Mouse (Mus musculus) MEL (cell line): Measurements from ENCODE around the gene Homez. TPM values are rescaled to one million over a fixed set of nuclear protein-coding genes. Genes with fewer than 3 reads are reported as not detected.

Source experiments
- DNase-seq: peaks from one replicate; pipeline ENCODE4 v3.0.0; 2011; ENCODE audit warnings: low read depth, low spot score
- H3K27ac ChIP-seq: 2 replicates; pipeline ENCODE4 v1.5.1; 2012; ENCODE audit warnings: low read depth, mild to moderate bottlenecking, control low read depth, low read length, moderate library complexity; ENCODE audit not compliant: control insufficient read depth
- H3K27me3 ChIP-seq, 2 experiments: fragments of 150-350 bp in 1 of 2; sonication (generic) in 1 of 2; 2 replicates each; pipeline ENCODE4 v1.6.1; 2012; ENCODE audit warnings: low read length in 2 of 2, mild to moderate bottlenecking in 2 of 2, improper control_type of control experiment in 1 of 2, moderate library complexity in 1 of 2; ENCODE audit not compliant: insufficient read depth in 2 of 2, control insufficient read depth in 1 of 2
- H3K36me3 ChIP-seq, 2 experiments: 2 replicates each; pipeline ENCODE4 v1.6.1; 2012 to 2014; ENCODE audit warnings: low read length in 2 of 2, improper control_type of control experiment in 1 of 2, inconsistent platforms in 1 of 2, mild to moderate bottlenecking in 1 of 2; ENCODE audit not compliant: insufficient read depth in 2 of 2, control insufficient read depth in 1 of 2
- H3K4me1 ChIP-seq, 2 experiments: fragments of 150-350 bp in 1 of 2; sonication (generic) in 1 of 2; 2 replicates each; pipeline ENCODE4 v1.6.1; 2012; ENCODE audit warnings: low read length in 2 of 2, improper control_type of control experiment in 1 of 2, mild to moderate bottlenecking in 1 of 2; ENCODE audit not compliant: insufficient read depth in 2 of 2, control insufficient read depth in 1 of 2
- H3K4me3 ChIP-seq, 2 experiments: fragments of 150-350 bp in 1 of 2; sonication (generic) in 1 of 2; 2 replicates each; pipeline ENCODE4 v1.5.1; 2012; ENCODE audit warnings: low read depth in 2 of 2, low read length in 2 of 2, mild to moderate bottlenecking in 2 of 2, moderate library complexity in 2 of 2, control low read depth in 1 of 2, improper control_type of control experiment in 1 of 2; ENCODE audit not compliant: control insufficient read depth in 1 of 2, insufficient read depth in 1 of 2
- H3K79me2 ChIP-seq: 2 replicates; pipeline ENCODE4 v1.6.1; 2012; ENCODE audit warnings: mild to moderate bottlenecking, low read length, moderate library complexity; ENCODE audit not compliant: control insufficient read depth, poor library complexity, insufficient read depth
- H3K9ac ChIP-seq: 2 replicates; pipeline ENCODE4 v1.6.1; 2012; ENCODE audit warnings: low read depth, mild to moderate bottlenecking, control low read depth, low read length, moderate library complexity; ENCODE audit not compliant: control insufficient read depth, poor library complexity, severe bottlenecking
- H3K9me3 ChIP-seq: fragments of 150-350 bp; sonication (generic); replicated peaks from 2 replicates; pipeline ENCODE4 v1.6.1; 2012; ENCODE audit warnings: mild to moderate bottlenecking, low read length, improper control_type of control experiment, moderate library complexity; ENCODE audit not compliant: insufficient read depth
- BHLHE40 ChIP-seq: IDR thresholded peaks from 2 replicates; pipeline ENCODE4 v1.6.1; 2012; ENCODE audit warnings: low read depth, mild to moderate bottlenecking, inconsistent platforms, low read length, improper control_type of control experiment, borderline replicate concordance
- CHD1 ChIP-seq: IDR thresholded peaks from 2 replicates; pipeline ENCODE4 v1.6.1; 2012; ENCODE audit warnings: low read depth, mild to moderate bottlenecking, inconsistent platforms, low read length, improper control_type of control experiment
- CTCF ChIP-seq, 3 experiments: IDR thresholded peaks in 2 of 3; conservative IDR thresholded peaks in 1 of 3; 2 replicates each; pipeline ENCODE4 v1.5.1; 2011 to 2012; ENCODE audit warnings: low read length in 3 of 3, low read depth in 2 of 3, mild to moderate bottlenecking in 2 of 3, improper control_type of control experiment in 1 of 3, inconsistent platforms in 1 of 3, mixed read lengths in 1 of 3, moderate library complexity in 1 of 3; ENCODE audit not compliant: control insufficient read depth in 1 of 3, insufficient read depth in 1 of 3, poor library complexity in 1 of 3, severe bottlenecking in 1 of 3
- E2F4 ChIP-seq: IDR thresholded peaks from 2 replicates; pipeline ENCODE4 v1.6.1; 2011; ENCODE audit warnings: low read depth, low read length, improper control_type of control experiment, borderline replicate concordance
- ELF1 ChIP-seq: IDR thresholded peaks from 2 replicates; pipeline ENCODE4 v1.6.1; 2014; ENCODE audit warnings: low read depth, mild to moderate bottlenecking, inconsistent platforms, low read length, improper control_type of control experiment, moderate library complexity
- EP300 ChIP-seq, 2 experiments: IDR thresholded peaks; 2 replicates each; pipeline ENCODE4 v1.6.1; 2011; ENCODE audit warnings: improper control_type of control experiment in 2 of 2, low read length in 2 of 2, low read depth in 1 of 2, mild to moderate bottlenecking in 1 of 2
- ETS1 ChIP-seq: IDR thresholded peaks from 2 replicates; pipeline ENCODE4 v1.6.1; 2012; ENCODE audit warnings: low read depth, mild to moderate bottlenecking, inconsistent platforms, low read length, improper control_type of control experiment, moderate library complexity
- GABPA ChIP-seq: IDR thresholded peaks from 2 replicates; pipeline ENCODE4 v1.6.1; 2012; ENCODE audit warnings: low read depth, mild to moderate bottlenecking, inconsistent platforms, low read length, improper control_type of control experiment, moderate library complexity
- GATA1 ChIP-seq: IDR thresholded peaks from 2 replicates; pipeline ENCODE4 v1.6.1; 2011; ENCODE audit warnings: low read depth, low read length, improper control_type of control experiment
- HCFC1 ChIP-seq: IDR thresholded peaks from 2 replicates; pipeline ENCODE4 v1.6.1; 2012; ENCODE audit warnings: low read depth, mild to moderate bottlenecking, inconsistent platforms, low read length, improper control_type of control experiment, moderate library complexity
- JUND ChIP-seq: IDR thresholded peaks from 2 replicates; pipeline ENCODE4 v1.6.1; 2011; ENCODE audit warnings: low read depth, mild to moderate bottlenecking, improper control_type of control experiment, low read length
- MAX ChIP-seq: IDR thresholded peaks from 2 replicates; pipeline ENCODE4 v1.6.1; 2011; ENCODE audit warnings: low read length, improper control_type of control experiment
- MEF2A ChIP-seq: IDR thresholded peaks from 2 replicates; pipeline ENCODE4 v1.6.1; 2014; ENCODE audit warnings: low read depth, mild to moderate bottlenecking, inconsistent platforms, low read length, improper control_type of control experiment; ENCODE audit not compliant: poor library complexity, insufficient replicate concordance, severe bottlenecking; ENCODE audit errors: extremely low read depth
- MXI1 ChIP-seq: IDR thresholded peaks from 2 replicates; pipeline ENCODE4 v1.6.1; 2011; ENCODE audit warnings: mild to moderate bottlenecking, low read depth, low read length, improper control_type of control experiment
- MYB ChIP-seq: IDR thresholded peaks from 2 replicates; pipeline ENCODE4 v1.6.1; 2011; ENCODE audit warnings: mild to moderate bottlenecking, low read depth, low read length, improper control_type of control experiment
- MYC ChIP-seq: IDR thresholded peaks from 2 replicates; pipeline ENCODE4 v1.6.1; 2011; ENCODE audit warnings: low read depth, mild to moderate bottlenecking, low read length, improper control_type of control experiment, moderate library complexity
- NELFE ChIP-seq: IDR thresholded peaks from 2 replicates; pipeline ENCODE4 v1.6.1; 2011; ENCODE audit warnings: low read depth, low read length, improper control_type of control experiment
- NRF1 ChIP-seq: IDR thresholded peaks from 2 replicates; pipeline ENCODE4 v1.6.1; 2014; ENCODE audit warnings: low read depth, mild to moderate bottlenecking, inconsistent platforms, low read length, improper control_type of control experiment, moderate library complexity; ENCODE audit not compliant: poor library complexity, insufficient read depth, severe bottlenecking
- POLR2AphosphoS2 ChIP-seq: IDR thresholded peaks from 2 replicates; pipeline ENCODE4 v1.6.1; 2011; ENCODE audit warnings: low read length, improper control_type of control experiment
- POLR2AphosphoS5 ChIP-seq: IDR thresholded peaks from 2 replicates; pipeline ENCODE4 v1.6.1; 2012; ENCODE audit warnings: low read depth, borderline replicate concordance, mild to moderate bottlenecking, inconsistent platforms, low read length, moderate library complexity, mixed read lengths
- RAD21 ChIP-seq: IDR thresholded peaks from 2 replicates; pipeline ENCODE4 v1.6.1; 2011; ENCODE audit warnings: mild to moderate bottlenecking, low read depth, low read length, improper control_type of control experiment
- RCOR1 ChIP-seq: IDR thresholded peaks from 2 replicates; pipeline ENCODE4 v1.6.1; 2012; ENCODE audit warnings: low read depth, mild to moderate bottlenecking, inconsistent platforms, low read length, improper control_type of control experiment
- SIN3A ChIP-seq: IDR thresholded peaks from 2 replicates; pipeline ENCODE4 v1.6.1; 2012; ENCODE audit warnings: low read length, improper control_type of control experiment, inconsistent platforms
- SMC3 ChIP-seq: IDR thresholded peaks from 2 replicates; pipeline ENCODE4 v1.6.1; 2011; ENCODE audit warnings: low read depth, low read length, improper control_type of control experiment
- TAL1 ChIP-seq: IDR thresholded peaks from 2 replicates; pipeline ENCODE4 v1.6.1; 2012; ENCODE audit warnings: mild to moderate bottlenecking, inconsistent platforms, low read length, moderate library complexity, mixed read lengths
- TCF12 ChIP-seq: IDR thresholded peaks from 2 replicates; pipeline ENCODE4 v1.6.1; 2014; ENCODE audit warnings: low read depth, mild to moderate bottlenecking, inconsistent platforms, low read length, improper control_type of control experiment, moderate library complexity
- UBTF ChIP-seq: IDR thresholded peaks from 2 replicates; pipeline ENCODE4 v1.6.1; 2012; ENCODE audit warnings: low read depth, mild to moderate bottlenecking, inconsistent platforms, low read length, improper control_type of control experiment, moderate library complexity, borderline replicate concordance; ENCODE audit not compliant: insufficient read depth
- USF1 ChIP-seq: IDR thresholded peaks from 2 replicates; pipeline ENCODE4 v1.6.1; 2014; ENCODE audit warnings: low read depth, mild to moderate bottlenecking, inconsistent platforms, low read length, improper control_type of control experiment, moderate library complexity
- USF2 ChIP-seq, 2 experiments: IDR thresholded peaks; 2 replicates each; pipeline ENCODE4 v1.6.1; 2011 to 2012; ENCODE audit warnings: improper control_type of control experiment in 2 of 2, low read length in 2 of 2, borderline replicate concordance in 1 of 2, inconsistent platforms in 1 of 2, low read depth in 1 of 2, mild to moderate bottlenecking in 1 of 2; ENCODE audit not compliant: insufficient read depth in 1 of 2
- ZKSCAN1 ChIP-seq: IDR thresholded peaks from 2 replicates; pipeline ENCODE4 v1.6.1; 2012; ENCODE audit warnings: low read depth, mild to moderate bottlenecking, inconsistent platforms, low read length, improper control_type of control experiment, moderate library complexity
- ZMIZ1 ChIP-seq: IDR thresholded peaks from 2 replicates; pipeline ENCODE4 v1.6.1; 2012; ENCODE audit warnings: low read depth, mild to moderate bottlenecking, inconsistent platforms, low read length, improper control_type of control experiment, moderate library complexity
- polyA plus RNA-seq, 2 experiments: library from polyadenylated mRNA; stranded (reverse) in 1 of 2; unstranded in 1 of 2; fragments of >175 nt in 1 of 2; fragments of >200 nt in 1 of 2; gene quantifications; 2 replicates each; pipeline versions ENCODE4 v1.2.1 to v1.2.4; 2012; ENCODE audit warnings: low replicate concordance in 2 of 2, low read depth in 1 of 2; ENCODE audit not compliant: insufficient read length in 2 of 2, insufficient read depth in 1 of 2, missing spikeins in 1 of 2
- total RNA-seq: library from RNA; depleted of rRNA; stranded (reverse); fragments of 300-350 nt; gene quantifications from 2 replicates; pipeline ENCODE4 v1.2.3, GENCODE M21; 2012

Gene Homez
- total and polyA plus RNA-seq, 3 experiments, result 4.9 to 8.5 TPM; not detected in 1

GRCm38 (mm10) chr14:54884022-54884712 is 13.4 kb upstream of the Homez start (continued):
- TF ChIP-seq UBTF, result no peak
- no peak for TF ChIP-seq MXI1
- TF ChIP-seq MYC, result no peak

- Histone ChIP-seq H3K27me3 (no peaks in the 10 kb centered on the region), H3K4me1 (peaks cover 3 to 6% of the 10 kb centered on the region in 2 experiments; a peak in 3 of 4 replicates), H3K4me3 (peak within 1 kb of the TSS; percentile 74 to 94), H3K36me3 (no peaks in the 10 kb centered on the region), H3K9me3 (no peaks in the 10 kb centered on the region), H3K27ac (peak within 1 kb of the TSS; percentile 34; the same call in 1 of the 2 replicates), H3K79me2 (peaks cover 6% of the 10 kb centered on the region), H3K9ac (peak within 1 kb of the TSS; percentile 87)
- DNase-seq, result peak; percentile 85
- TF ChIP-seq ELF1 (peak; percentile 86), MAX (no peak), SMC3 (no peak), UBTF (no peak), POLR2AphosphoS5 (no peak), USF2 (IDR thresholded peaks at IDR 0.05; ENCODE audit: borderline replicate concordance in 1 of 2, insufficient read depth in 1 of 2, low read depth in 1 of 2, low read length in 2 of 2) (no peak), POLR2AphosphoS2 (peak; percentile 76), RAD21 (no peak), ZMIZ1 (peak; percentile 78; the same call in 1 of the 2 replicates), HCFC1 (peak; percentile 83), RCOR1 (no peak), SIN3A (peak; percentile 57), JUND (no peak), USF1 (no peak), MEF2A (no peak), NRF1 (no peak), TAL1 (no peak), MXI1 (peak; percentile 17; the same call in 1 of the 2 replicates), GATA1 (no peak), ETS1 (peak; percentile 23; the same call in 1 of the 2 replicates), MYB (no peak), ZKSCAN1 (no peak), NELFE (peak; percentile 70), TCF12 (peak; percentile 44; the same call in 1 of the 2 replicates), BHLHE40 (no peak), EP300 (IDR thresholded peaks at IDR 0.05; ENCODE audit: low read depth in 1 of 2, low read length in 2 of 2) (no peak), GABPA (no peak), CTCF (IDR thresholded peaks at IDR 0.05 in 2 of 3, conservative IDR thresholded peaks at IDR 0.05 in 1 of 3; ENCODE audit: control insufficient read depth in 1 of 3, insufficient read depth in 1 of 3, low read depth in 2 of 3, low read length in 3 of 3, poor library complexity in 1 of 3, severe bottlenecking in 1 of 3) (no peak), E2F4 (no peak), CHD1 (no peak)
Observed at GRCm38 (mm10) chr14:54883154-54884021, 12.6 kb upstream of the Homez start, which contains the start of the genes Bcl2l2 and Gm20521. Gene Bcl2l2 (plus strand): TSS chr14:54883377. Gene Gm20521 (plus strand): TSS chr14:54883441.
